Mouse (Mus musculus) lung, postnatal 10 days (tissue): ENCODE results near the gene Myb.
A peak's percentile ranks its signal among the peaks of the same experiment; 100 is the strongest.

Experiments used
- DNase-seq: peaks from one replicate; pipeline ENCODE4 v3.0.0; 2021

Myb gene

GRCm38 (mm10) chr10:21118341-21118740 lies 42.4 kb downstream of the Myb start:
- DNase-seq: no peak

GRCm38 (mm10) chr10:21114459-21114858 lies 46.3 kb downstream of the Myb start:
- DNase-seq: no peak

GRCm38 (mm10) chr10:21112689-21113088 lies 48.1 kb downstream of the Myb start:
- DNase-seq: no peak

GRCm38 (mm10) chr10:21109337-21110056 lies 51.3 kb downstream of the Myb start:
- DNase-seq: no peak

- DNase-seq: no peak
Observed at GRCm38 (mm10) chr10:21108796-21109195, 52.0 kb downstream of the Myb start.

- no peak for DNase-seq
Observed at GRCm38 (mm10) chr10:21108182-21108581, 52.6 kb downstream of the Myb start.

GRCm38 (mm10) chr10:21105206-21105605 lies 55.6 kb downstream of the Myb start:
- no peak for DNase-seq

- no peak for DNase-seq
Observed at GRCm38 (mm10) chr10:21102689-21103088, 58.1 kb downstream of the Myb start.

- DNase-seq: no peak
Observed at GRCm38 (mm10) chr10:21101948-21102347, 58.8 kb downstream of the Myb start.

- DNase-seq: no peak
Observed at GRCm38 (mm10) chr10:21100646-21101249, 60.0 kb downstream of the Myb start.

- DNase-seq: no peak
Observed at GRCm38 (mm10) chr10:21099515-21099914, 61.3 kb downstream of the Myb start.

GRCm38 (mm10) chr10:21095541-21095940 lies 65.2 kb downstream of the Myb start:
- no peak for DNase-seq

- DNase-seq: no peak
Observed at GRCm38 (mm10) chr10:21094896-21095295, 65.9 kb downstream of the Myb start.

- no peak for DNase-seq
Observed at GRCm38 (mm10) chr10:21093301-21093700, 67.5 kb downstream of the Myb start.

GRCm38 (mm10) chr10:21092501-21093270 lies 68.1 kb downstream of the Myb start:
- no peak for DNase-seq

- no peak for DNase-seq
Observed at GRCm38 (mm10) chr10:21090922-21091700, 69.7 kb downstream of the Myb start.

- DNase-seq: no peak
Observed at GRCm38 (mm10) chr10:21089541-21089940, 71.2 kb downstream of the Myb start.

GRCm38 (mm10) chr10:21087614-21088232 lies 73.1 kb downstream of the Myb start:
- DNase-seq: no peak

GRCm38 (mm10) chr10:21085044-21085443 lies 75.7 kb downstream of the Myb start:
- DNase-seq: no peak

GRCm38 (mm10) chr10:21083391-21083918 lies 77.3 kb downstream of the Myb start:
- DNase-seq: peak; percentile 8

GRCm38 (mm10) chr10:21082447-21082846 lies 78.3 kb downstream of the Myb start:
- DNase-seq: no peak

GRCm38 (mm10) chr10:21077151-21077719 lies 83.5 kb downstream of the Myb start:
- DNase-seq: peak; percentile 13
